Mouse (Mus musculus) testis, adult 2 months (tissue): ENCODE results near the gene Gckr.

Experiments
- CTCF ChIP-seq: fragments of 200-500 bp; IDR thresholded peaks from 2 replicates; pipeline ENCODE4 v1.5.1; 2012; ENCODE audit warnings: low read depth, mild to moderate bottlenecking, inconsistent platforms, low read length, moderate library complexity; ENCODE audit not compliant: control insufficient read depth, insufficient read depth, insufficient replicate concordance
- POLR2A ChIP-seq: fragments of 200-500 bp; IDR thresholded peaks from 2 replicates; pipeline ENCODE4 v1.6.1; 2012; ENCODE audit warnings: low read depth, mild to moderate bottlenecking, inconsistent platforms, low read length, moderate library complexity; ENCODE audit not compliant: control insufficient read depth

- TF ChIP-seq CTCF (no peak), POLR2A (0 out of 2 replicates have a peak, but pooled peaks have one; percentile 22)
These were observed 45.6 kb upstream of the Gckr start, which contains the start of gene Krtcap3 for GRCm38 (mm10) chr5:31251541-31252101.
